Mouse (Mus musculus): ENCODE data around the gene Ggt5.

Gene Ggt5

DNA sequence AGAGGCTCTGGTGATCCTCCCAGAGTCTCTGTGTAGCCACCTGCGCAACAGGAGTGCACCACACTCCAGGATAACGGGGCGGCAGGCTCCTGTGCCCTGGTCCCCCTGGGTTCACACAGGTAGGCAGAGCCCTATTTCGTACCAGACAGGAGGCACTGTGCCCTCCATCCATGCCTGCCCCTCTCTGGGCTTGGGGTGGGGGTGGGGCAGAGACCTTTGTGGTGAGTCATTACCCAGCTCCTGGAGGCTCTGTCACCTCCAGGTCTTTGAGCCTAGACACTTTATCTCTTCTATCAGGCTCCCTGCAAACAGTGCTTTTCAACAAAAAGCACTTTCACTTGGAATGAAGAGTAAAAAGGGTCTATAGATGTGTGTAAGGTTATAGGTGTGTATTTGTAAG, 20.3 kb upstream of the Ggt5 start:
- DNase-seq: no peak

DNA sequence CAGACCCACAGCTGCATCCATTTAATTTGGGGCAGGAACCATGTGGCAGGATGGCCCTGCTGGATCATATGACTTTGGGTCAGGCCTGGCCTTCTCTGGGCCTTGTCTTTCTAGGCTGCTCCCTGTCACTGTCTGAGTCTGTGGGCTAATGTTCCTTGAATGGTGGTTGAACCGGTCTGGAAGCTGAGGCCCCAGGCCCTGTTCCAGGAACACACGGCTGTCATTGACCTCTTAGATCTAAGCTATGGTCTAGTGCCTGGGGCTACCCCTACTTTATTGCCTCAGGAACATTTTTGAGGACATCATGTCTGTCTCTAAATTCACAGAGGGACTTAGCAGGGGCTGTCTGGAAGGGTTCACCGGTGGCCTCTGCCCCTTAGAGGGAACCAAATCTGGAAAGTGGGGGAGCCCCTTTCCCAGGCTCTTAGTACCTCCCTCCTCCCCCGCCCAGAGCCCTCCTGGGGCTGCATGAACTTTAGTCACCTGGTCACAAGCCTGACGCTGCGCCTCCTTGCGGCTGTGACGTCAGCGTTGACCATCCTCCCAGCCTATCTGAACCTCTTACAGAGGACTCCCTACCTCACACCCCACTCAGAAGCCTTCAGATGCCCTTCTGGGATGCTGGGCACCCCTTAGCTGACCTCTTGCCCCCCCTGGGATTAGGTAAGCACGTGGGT, 18.0 kb upstream of the Ggt5 start:
- DNase-seq: no peak

DNA sequence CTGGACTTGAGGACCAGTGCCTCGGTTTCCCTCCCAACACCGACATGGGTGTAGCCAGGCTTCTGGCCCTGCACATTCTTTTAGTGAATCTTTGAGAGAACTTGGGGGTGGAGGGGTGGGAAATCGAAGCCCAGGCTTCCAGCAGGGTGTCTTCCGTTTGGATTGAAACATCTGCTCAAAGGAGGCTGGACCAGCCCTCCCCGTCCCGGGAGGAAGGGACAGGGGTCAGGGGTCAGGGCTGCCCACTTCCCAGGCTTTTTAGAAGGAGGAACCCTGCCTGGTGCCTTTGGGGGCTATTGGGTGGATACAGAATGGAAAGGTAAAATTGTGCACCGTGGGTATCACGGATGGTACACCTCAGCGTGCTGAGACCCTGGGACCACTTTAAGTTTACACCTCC, 17.2 kb upstream of the Ggt5 start:
- DNase-seq: no peak

DNA sequence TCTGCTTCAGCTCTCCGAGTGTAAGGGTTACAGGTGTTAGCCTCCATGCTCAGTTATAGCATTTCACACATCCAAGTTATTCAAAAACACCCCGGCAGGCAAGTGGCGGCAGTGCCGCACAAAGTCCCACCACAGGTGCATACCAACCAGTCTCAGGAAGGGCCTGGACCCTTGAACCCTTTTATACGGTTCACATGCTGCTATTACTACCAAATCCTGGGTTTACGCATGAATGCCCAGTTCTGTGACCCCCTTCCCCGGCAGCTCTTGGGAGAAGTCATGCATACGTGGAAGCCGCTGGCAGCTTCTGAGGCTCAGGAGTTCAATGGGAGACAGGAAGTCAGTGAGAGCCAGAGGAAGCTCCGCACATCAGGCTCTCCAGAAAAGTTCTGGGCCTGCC, 16.0 kb upstream of the Ggt5 start:
- DNase-seq: no peak

DNA sequence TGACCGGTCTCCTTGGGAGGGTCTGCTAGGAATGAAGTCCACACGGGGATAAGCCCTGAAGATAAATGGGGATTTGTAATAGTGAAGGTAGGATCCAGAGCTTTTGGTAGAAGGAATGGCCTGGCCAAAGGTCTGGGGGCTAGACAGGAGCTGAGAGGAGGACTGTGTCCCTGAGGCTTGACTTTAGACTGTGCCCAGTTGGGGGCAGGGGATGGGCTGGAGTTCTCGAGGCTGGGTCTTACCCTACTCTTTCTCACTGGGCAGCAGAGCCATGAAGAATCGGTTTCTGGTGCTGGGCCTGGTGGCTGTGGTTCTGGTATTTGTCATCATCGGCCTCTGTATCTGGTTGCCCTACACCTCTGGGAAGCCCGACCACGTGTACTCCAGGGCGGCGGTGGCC, 15.2 kb upstream of the Ggt5 start:
- DNase-seq: no peak

DNA sequence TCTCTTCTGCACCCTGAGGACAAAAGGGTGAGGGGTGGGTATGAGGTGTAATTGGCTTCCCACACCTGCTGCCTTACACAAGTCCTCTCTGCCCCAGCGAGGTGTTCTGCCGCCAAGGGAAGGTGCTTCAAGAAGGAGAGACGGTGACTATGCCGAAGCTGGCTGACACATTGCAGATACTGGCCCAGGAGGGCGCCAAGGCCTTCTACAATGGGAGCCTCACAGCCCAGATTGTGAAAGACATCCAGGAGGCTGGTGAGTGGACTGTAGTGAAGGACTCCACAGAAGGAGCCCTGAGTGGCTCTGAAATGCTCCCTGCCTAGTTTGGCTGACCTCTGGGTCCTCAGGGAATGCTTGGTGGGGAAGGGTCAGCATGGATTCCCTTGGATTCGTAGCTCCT, 10.0 kb upstream of the Ggt5 start:
- DNase-seq: no peak

DNA sequence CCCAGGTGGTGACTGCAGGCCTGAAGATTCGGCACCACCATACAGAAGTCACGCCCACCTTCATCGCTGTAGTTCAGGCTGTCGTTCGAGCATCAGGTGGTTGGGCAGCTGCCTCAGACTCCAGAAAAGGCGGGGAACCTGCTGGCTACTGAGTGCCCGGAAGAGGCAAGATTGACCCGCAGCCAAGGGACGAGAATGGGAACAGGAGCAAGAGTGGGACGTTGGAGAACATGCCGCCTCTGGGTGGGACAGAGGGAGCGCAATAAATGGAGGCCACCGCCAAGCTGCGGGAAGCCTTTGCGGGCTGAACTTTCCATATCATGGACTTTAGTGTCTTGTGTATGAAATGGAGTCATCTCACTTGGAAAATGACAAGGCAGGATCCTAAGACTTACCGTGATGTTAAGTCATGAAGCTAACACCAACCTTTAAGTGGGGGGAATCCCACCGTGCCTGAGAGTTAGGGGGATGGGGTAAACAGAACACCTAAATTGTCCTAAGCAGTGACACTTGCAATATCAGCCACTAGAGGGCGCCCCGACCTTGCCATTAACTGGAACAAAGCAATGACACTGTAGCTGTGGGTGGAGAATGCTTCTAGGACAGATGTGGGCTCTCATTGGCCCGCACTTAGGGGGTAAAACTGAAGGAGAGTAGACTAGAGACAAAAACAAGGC, 3.1 kb upstream of the Ggt5 start:
- DNase-seq: peak; percentile 80

DNA sequence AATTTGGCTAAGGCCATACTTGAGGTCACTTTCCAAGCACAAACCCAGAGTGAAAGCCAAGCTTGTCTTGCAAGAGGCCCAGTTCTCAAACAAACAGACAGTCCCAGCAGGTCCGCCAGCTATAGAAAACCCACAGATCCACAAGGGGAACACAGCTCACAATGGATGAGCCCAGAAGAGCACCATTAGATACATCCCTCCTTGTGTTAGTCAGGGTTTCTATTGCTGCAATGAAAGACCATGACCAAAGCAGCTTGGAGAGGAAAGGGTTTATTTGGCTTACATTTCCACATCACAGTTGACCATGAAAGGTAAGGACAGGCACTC, 2.6 kb upstream of the Ggt5 start:
- DNase-seq: no peak

DNA sequence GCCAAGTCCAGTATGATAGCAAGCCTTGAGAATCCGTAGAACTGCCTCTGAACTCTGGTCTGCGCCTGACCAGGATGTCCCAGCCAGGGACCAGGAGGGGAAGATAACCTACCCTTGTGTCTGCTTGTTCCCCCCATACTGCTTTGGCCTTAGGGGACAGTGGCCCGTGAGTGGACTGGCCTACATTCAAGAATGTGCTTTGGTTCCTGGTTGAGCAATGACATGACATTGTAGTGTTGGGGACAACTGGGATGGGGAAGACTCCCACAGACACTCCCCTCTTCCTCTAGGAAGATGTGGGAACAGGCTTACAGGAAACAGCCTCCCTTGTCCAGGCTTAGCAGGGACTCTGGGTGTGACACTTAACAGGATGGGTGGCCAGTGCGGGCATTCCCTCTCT, 1.4 kb upstream of the Ggt5 start:
- no peak for DNase-seq

DNA sequence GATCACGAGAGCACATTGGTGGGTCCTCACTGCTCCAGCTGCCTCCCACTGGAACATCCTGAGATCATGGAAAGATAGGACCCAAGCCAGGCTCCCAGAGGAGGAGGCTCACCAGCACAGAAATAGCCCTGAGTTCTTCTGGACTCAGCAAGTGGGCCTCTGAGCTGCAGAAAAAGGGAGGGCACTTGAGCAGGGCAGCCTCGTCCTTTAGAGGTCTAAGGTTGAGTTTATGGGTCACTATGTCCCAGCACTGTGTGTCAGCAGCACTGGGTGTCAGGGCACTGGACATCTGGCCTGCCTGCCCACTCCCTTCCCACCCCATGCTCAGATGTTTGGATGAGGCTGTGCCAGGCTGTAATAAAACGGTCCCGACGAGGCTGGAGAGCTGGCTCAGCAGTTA, 804 bp upstream of the Ggt5 start:
- DNase-seq: no peak

DNA sequence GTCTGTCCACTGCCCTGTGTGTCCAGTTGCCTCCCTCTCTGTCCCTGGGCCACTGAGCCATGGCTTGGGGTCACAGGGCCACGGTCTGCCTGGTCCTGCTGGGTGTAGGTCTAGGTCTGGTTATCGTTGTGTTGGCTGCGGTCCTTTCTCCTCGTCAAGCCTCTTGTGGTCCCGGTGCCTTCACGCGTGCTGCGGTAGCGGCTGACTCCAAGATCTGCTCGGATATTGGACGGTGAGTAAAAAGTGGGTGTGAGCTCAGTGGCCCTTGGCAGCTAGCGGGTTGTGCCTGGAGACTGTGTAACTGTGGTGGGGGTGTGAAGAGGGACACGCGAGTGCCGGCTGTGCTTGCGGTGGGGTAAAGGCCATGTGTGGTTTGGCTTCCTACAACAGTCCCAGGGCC, 511 bp downstream of the Ggt5 start:
- no peak for DNase-seq

DNA sequence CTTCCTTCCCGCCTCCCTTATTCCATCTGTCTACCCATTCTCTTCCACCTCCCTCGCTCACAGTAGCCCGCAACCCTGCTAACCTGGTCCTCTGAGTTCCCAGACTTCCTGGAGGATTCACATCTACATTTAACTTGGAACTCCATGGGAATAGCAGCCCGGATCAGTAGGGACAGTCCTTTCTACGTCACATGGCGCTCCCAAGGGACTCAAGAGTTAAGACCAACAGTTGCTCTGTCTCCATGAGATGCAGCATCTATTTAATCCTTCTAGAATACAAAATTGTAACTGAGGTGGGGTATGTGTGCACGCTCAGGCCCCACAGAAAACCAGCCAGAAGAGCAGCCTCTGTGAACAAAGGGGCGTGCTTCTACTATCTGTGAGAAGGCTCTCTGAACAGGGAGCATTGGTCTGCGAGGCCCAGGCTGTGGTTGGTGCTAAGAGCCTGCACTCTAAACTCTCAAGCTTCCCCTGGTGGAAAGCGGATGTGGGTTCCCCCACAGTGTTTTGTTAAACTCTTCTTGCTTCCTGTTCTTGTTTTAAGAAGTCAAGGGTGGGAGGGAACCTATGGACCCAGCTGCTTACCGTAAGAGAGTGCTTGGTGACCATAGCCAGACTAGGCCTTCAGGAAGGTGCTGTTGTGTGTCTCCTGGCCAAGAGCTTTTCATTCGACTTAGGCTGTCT, 2.2 kb downstream of the Ggt5 start:
- no peak for DNase-seq

DNA sequence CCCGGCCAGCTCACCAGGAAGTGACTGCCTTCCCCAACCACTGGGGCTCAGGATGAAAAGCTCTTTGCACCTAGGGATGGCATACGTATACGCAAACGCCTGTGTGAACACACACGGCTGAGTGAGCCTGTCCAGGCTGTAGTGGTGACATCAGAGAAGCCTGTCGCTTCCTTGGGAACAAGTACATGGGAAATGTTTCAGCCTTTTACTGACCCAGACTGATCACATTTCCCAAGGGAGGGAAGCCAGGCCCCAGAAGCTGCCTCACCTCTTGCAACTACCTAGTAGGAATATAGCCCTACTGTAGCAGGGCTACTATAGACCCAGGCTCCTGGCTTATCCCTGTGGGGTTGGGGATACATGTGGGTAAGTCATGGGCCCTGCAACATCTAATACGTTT, 3.4 kb downstream of the Ggt5 start:
- DNase-seq: no peak

DNA sequence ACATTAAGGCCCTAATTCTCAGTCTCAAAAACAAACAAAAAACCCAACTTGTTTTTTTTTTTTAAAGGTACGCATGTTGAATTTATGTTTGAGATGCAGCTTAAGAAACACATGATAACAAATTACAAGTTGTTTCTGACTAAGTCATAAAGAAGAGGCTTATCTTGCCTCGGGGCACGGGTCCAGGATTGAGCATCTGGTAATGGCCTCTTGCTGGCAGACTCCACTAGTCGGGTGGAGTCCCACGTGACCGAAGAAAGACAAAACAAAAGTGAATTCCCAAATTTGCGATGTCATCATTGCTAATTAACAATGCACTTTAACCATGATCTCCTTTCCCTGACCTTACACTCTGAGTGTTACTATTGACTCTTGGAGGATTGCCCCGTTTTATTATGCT, 6.8 kb downstream of the Ggt5 start:
- peak; percentile 25 for DNase-seq

DNA sequence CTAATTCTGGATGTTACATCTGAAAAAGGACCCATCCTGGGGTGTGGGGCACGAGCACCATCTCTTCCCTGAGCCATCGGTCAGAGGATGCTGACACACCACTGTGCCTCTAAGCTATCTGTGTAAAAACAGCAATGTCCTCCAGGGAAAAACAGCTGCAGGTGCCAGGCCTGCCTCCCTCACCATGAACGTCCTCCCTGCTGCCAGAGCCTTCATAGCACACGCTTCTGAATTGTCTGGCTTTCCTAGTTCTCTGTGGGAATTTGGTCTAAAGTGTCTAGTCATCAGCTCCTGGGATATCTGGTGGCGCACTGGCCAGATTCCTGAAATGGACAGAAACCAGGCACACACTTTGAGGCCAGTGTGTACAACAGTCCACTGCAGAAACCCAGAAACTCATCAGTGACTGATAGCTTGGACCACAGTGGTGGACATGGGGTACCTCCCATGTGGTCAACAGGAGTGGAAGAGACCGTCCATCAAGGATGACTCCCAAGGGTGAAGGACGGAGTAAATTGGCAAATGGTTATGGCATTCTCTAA, 11.1 kb downstream of the Ggt5 start:
- DNase-seq: no peak

DNA sequence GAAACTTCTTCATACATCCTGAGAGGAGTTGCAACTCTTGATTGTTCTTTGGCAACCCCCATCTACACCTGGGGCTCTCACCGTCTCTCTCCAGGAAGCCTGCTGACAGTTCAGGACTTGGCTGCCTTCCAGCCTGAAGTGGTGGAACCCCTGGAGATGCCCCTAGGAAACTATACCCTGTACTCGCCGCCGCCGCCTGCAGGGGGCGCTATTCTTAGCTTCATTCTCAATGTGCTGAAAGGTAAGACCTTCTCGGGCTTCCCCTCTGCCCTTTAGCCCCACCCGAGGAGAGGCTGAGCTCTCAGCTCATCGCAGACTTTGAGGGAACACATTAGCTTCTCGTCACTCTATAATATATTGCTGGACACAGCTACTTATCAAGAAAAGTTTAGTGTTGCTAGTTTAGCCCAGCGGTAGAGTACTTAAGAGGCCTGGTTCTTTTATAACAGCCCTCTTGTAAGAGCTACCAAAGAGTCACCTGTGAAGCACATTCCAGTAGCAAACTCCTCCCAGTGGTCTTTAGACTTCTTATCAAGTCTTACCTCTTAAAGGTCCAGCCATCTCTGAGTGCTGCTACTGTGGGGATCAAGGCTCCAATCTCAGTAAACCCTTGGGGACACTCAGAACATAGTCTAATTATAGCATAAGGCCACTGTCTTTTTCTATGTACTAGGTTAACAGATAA, 16.2 kb downstream of the Ggt5 start:
- DNase-seq: no peak

DNA sequence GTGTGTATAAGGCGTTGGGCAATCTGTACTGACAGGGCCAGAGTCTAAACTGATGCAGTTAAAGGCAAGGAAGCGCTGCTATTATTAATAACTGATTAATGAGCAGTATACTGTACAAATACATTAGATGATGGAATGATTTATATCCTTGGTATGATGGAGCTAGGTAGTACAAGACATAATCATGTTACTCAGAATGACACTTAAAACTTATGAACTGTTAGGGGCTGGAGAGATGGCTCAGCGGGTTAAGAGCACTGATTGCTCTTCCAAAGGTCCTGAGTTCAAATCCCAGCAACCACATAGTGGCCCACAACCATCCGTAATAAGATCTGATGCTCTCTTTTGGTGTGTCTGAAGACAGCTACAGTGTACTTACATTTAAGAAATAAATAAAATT, 18.1 kb downstream of the Ggt5 start:
- DNase-seq: no peak

DNA sequence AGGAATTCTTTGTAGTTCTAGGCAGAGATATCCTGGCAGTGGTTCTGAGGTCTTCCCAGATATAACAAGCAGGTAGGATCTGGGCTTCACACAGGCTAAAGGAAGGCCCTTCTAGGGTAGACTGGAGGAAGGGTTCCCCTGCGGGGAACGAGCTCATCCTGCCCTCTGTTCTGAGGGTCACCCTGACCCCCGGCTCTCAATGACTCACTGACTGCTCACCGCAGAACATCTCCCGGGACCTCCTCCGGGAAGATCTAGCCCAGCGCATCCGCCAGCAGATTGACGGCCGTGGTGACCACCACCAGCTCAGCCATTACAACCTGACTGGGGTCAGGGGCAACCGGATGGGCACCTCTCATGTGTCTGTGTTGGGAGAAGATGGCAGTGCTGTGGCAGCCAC, 19.8 kb downstream of the Ggt5 start:
- no peak for DNase-seq

DNA sequence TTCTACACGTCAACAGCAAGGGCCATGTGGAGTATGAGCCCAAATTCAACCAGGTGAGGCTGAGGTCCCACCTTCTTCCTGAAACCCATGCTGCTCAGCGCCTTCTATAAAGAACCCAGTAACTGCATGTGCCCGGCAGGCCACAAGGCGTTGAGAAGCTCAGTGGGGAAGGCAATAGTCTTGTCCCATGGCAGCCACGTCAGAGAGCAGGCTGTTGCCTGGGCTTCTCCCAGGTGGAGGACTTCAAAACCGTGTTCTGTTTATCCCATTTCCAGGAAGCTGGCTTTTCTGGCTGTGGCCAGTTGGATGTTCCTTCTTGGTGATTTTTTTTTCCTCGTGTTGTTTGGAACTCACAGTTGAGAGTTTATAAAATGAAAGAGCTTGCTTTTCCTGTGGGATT, 21.3 kb downstream of the Ggt5 start:
- DNase-seq: no peak

DNA sequence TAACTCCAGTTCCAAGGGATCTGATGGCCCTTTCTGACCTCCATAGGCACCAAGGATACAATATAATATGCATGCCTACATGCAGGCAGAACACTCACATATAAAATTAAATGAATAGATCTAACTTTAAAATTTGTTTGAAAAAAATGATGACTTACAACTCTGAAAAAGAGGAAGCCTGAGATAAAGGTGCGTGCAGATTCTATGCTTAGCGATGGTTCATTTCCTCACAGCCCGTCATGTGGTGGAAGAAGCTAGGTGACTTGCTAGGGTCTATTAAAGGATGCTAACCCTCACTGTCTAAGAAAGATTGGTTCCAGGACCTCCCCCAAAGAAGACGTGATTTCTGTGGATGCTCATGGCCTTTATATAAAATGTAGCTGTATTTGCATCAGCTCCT, 26.9 kb downstream of the Ggt5 start:
- no peak for DNase-seq

DNA sequence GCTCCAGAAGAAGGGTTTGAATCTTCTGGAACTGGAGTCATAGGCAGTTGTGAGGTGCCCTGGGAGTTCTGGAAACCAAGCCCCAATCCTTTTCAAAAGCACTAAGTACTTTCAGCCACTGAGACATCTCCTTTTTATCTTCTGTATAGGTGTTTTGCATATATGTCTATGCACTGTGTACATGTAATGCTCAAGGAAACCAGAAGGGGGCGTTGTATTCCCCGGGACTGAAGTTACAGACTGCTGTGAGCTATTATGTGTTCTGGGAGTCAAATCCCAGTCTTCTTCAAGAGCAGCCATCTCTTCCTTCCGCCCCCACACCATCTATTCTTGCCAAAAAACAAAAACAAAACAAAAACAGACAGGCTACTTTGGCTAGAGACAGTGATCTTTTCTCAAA, 31.7 kb downstream of the Ggt5 start:
- no peak for DNase-seq

DNA sequence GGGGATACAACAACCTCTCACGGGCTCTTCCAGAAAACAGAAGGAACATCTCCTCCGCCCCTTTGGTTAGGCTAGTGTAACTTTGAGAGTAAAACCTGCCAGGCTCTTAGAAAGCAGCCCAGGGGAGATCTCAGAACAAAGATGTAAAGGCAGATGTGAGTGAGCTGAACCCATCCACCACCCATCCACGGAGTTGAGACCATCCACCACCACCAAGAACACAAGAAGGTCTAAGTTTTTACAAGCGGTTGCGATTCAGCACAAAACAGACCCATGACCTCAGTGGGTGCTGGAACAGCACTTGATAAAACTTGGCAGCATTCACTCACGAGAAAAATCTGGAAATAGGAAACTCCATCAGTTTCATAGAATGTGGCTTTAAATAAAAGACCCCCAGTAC, 36.8 kb downstream of the Ggt5 start:
- no peak for DNase-seq

DNA sequence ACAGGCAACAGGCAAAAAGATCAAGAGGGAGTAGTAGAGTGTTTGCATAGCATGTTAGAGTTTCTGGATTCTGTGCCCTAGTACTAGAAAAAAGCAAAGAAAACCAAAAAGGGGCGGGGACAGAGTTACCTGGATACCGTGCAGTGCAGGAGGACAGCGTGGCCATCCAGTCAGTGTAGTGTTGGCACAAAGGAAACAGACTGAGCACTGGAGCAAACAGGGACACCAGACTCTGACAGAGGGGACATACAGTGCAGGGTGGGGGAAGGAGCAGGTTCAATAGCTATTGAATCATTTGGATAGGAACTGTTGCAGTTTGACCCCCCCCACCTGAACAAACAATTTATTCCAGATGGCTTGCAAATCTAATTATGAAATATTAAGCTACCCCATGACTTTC, 37.9 kb downstream of the Ggt5 start:
- DNase-seq: no peak

DNA sequence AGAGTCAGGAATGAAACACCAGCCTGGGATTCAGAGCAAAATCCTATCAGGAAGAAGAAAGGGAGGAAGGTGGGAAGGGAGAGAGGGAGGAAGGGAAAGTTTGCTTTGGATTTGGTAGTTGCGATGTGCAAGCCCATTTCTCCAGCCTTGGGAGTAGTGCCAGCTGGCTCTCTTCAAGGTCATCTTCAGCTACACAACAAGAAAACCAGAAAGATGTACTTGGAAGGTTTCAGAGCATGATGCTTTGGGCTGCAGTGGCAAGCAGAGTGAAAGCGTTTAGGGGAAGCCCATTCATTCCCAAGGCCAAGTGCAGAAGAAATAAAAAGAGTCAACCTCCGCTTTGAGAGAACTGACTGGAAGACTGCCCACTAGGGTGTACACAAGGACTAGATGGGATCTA, 38.4 kb downstream of the Ggt5 start:
- no peak for DNase-seq
